Mouse (Mus musculus): ENCODE data around the gene Traf4. TPM values are rescaled to one million over a fixed set of nuclear protein-coding genes. Genes with fewer than 3 reads are reported as not detected.
A peak's percentile ranks its signal among the peaks of the same experiment; 100 is the strongest.

Gene Traf4
- polyA plus RNA-seq, 1 experiment from 2014 or later = 53.8 TPM

- no peak overlapping the region for H3K4me3 ChIP-seq (ENCODE audit: low read depth, low read length)
- no peak overlapping the region for H3K27ac ChIP-seq (ENCODE audit: low read depth, low read length)
- no peaks in the 10 kb centered on the region for H3K9me3 ChIP-seq (ENCODE audit: control insufficient read depth, low read length)
- peaks cover 33% of the 10 kb centered on the region for H3K4me1 ChIP-seq (replicated peaks; ENCODE audit: control insufficient read depth, insufficient read depth, low read length)
- ATAC-seq (replicated peaks; ENCODE audit: low FRiP score) (no peak), DNase-seq (ENCODE audit: low spot score) (no peak)
- 0 out of 2 replicates have a peak overlapping the region, but pooled peaks have one; percentile 6 for H3K9ac ChIP-seq (ENCODE audit: low read depth, low read length)
- WGBS = 86% methylated on average over 16 of the region's 16 CpGs
- H3K36me3 ChIP-seq (ENCODE audit: control insufficient read depth, insufficient read depth, low read length) = peaks cover 3% of the 10 kb centered on the region; the same call in 1 of the 2 replicates
- no peak overlapping the region for H3K4me2 ChIP-seq
- H3K27me3 ChIP-seq (replicated peaks; ENCODE audit: control insufficient read depth, insufficient read depth, low read length) = no peaks in the 10 kb centered on the region
Measured at GRCm38 (mm10) chr11:78172034-78172747, 6.8 kb upstream of the Traf4 start.

DNA sequence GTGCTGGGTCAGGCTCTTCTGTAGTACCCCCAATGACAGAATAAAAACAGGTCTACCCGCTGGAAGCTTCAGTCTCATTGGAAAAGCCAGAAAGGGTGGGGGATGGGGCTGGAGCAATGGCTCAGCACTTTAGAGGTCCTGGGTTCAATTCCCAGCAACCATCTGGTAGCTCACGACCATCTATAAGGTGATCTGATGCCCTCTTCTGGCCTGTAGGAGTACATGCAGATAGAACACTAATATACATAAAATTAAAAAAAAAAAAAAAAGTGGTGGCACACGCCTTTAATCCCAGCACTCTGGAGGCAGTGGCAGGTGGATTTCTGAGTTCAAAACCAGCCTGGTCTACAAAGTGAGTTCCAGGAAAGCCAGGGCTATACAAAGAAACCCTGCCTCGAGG is 5.9 kb upstream of the Traf4 start:
- H3K9me3 ChIP-seq (ENCODE audit: control insufficient read depth, low read length) = no peaks in the 10 kb centered on the region
- H3K4me2 ChIP-seq = no peak overlapping the region
- 63% methylated on average over 4 of the region's 4 CpGs for WGBS
- H3K27ac ChIP-seq (ENCODE audit: low read depth, low read length) = no peak overlapping the region
- no peak for ATAC-seq (replicated peaks; ENCODE audit: low FRiP score)
- H3K9ac ChIP-seq (ENCODE audit: low read depth, low read length) = no peak overlapping the region
- H3K4me3 ChIP-seq (ENCODE audit: low read depth, low read length) = no peak overlapping the region
- H3K4me1 ChIP-seq (replicated peaks; ENCODE audit: control insufficient read depth, insufficient read depth, low read length) = peaks cover 40% of the 10 kb centered on the region
- H3K36me3 ChIP-seq (ENCODE audit: control insufficient read depth, insufficient read depth, low read length) = peaks cover 3% of the 10 kb centered on the region; the same call in 1 of the 2 replicates
- no peaks in the 10 kb centered on the region for H3K27me3 ChIP-seq (replicated peaks; ENCODE audit: control insufficient read depth, insufficient read depth, low read length)
- no peak for DNase-seq (ENCODE audit: low spot score)

DNA sequence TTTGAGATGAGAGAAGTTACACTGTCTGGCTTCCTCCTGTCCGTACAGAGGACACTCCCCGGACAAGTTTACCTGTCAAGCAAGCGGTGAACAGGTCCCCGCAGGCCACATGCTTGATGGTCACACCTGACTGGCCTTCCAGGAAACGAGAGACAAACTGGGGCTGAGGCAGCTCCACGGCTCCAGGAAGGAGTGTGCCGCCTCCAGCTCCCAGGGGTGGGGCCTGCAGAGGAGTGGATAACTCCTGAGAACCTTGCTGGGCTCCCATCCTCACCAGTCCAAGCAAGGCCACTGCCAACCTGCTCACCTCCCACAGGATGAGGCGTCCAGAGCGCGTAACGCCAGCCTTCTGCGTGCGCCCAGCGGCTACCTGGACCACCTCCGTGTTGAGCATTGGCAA is 4.9 kb upstream of the Traf4 start:
- WGBS = 90% methylated on average over 15 of the region's 15 CpGs
- Histone ChIP-seq H3K9ac (ENCODE audit: low read depth, low read length) (no peak overlapping the region), H3K36me3 (ENCODE audit: control insufficient read depth, insufficient read depth, low read length) (peaks cover 3% of the 10 kb centered on the region; the same call in 1 of the 2 replicates), H3K27me3 (replicated peaks; ENCODE audit: control insufficient read depth, insufficient read depth, low read length) (no peaks in the 10 kb centered on the region), H3K9me3 (ENCODE audit: control insufficient read depth, low read length) (no peaks in the 10 kb centered on the region), H3K4me1 (replicated peaks; ENCODE audit: control insufficient read depth, insufficient read depth, low read length) (peaks cover 44% of the 10 kb centered on the region), H3K27ac (ENCODE audit: low read depth, low read length) (peak overlapping the region; percentile 85; the same call in 1 of the 2 replicates), H3K4me2 (no peak overlapping the region), H3K4me3 (ENCODE audit: low read depth, low read length) (no peak overlapping the region)
- DNase-seq (ENCODE audit: low spot score) (no peak), ATAC-seq (replicated peaks; ENCODE audit: low FRiP score) (no peak)

- H3K9ac ChIP-seq (ENCODE audit: low read depth, low read length) = peak overlapping the region; percentile 60
- peak overlapping the region; percentile 62 for H3K4me2 ChIP-seq
- H3K4me1 ChIP-seq (replicated peaks; ENCODE audit: control insufficient read depth, insufficient read depth, low read length) = peaks cover 39% of the 10 kb centered on the region
- no peaks in the 10 kb centered on the region for H3K27me3 ChIP-seq (replicated peaks; ENCODE audit: control insufficient read depth, insufficient read depth, low read length)
- ATAC-seq (replicated peaks; ENCODE audit: low FRiP score) = peak; percentile 57
- no peak for DNase-seq (ENCODE audit: low spot score)
- WGBS = 33% methylated on average over 19 of the region's 19 CpGs
- peak overlapping the region; percentile 41 for H3K4me3 ChIP-seq (ENCODE audit: low read depth, low read length)
- peaks cover 3% of the 10 kb centered on the region; the same call in 1 of the 2 replicates for H3K36me3 ChIP-seq (ENCODE audit: control insufficient read depth, insufficient read depth, low read length)
- H3K27ac ChIP-seq (ENCODE audit: low read depth, low read length) = peak overlapping the region; percentile 85
- no peaks in the 10 kb centered on the region for H3K9me3 ChIP-seq (ENCODE audit: control insufficient read depth, low read length)
Measured at GRCm38 (mm10) chr11:78168541-78169468, 3.4 kb upstream of the Traf4 start.

DNA sequence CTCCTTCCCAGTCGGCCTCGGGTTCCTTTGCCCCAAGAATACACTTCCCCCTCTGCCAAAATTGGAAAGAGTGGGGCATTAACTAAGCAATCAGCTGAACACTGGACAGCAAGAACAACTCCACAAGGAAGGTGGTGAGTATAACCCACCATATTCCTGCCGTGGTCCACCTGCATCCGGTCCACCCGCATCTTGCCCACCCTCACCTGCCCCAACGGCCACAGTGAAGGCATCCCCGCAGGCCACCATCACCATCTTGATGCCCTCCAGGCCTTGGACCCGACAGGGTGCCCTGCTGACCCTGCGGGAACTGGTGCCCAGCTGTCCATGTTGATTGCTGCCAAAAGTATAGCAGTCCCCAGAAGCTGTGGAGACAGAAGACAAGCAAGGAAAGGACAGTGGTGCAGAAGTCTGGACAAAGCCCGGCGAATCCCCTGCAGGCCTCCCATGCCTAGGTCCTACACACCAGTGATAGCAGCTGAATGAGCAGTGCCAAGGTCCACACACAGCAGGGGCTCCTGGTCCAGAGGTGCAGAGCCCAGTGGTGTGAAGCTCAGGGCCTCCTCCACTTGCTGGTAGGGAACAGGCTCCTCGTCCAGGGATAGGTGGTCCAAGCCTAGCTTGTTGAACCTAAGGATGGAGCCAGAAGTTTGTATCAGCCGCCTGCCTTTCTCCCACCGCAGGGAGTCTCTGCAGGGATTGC is 2.0 kb upstream of the Traf4 start:
- Histone ChIP-seq H3K4me2 (no peak overlapping the region; the same call in 1 of the 2 replicates), H3K27ac (ENCODE audit: low read depth, low read length) (peak overlapping the region; percentile 85)

DNA sequence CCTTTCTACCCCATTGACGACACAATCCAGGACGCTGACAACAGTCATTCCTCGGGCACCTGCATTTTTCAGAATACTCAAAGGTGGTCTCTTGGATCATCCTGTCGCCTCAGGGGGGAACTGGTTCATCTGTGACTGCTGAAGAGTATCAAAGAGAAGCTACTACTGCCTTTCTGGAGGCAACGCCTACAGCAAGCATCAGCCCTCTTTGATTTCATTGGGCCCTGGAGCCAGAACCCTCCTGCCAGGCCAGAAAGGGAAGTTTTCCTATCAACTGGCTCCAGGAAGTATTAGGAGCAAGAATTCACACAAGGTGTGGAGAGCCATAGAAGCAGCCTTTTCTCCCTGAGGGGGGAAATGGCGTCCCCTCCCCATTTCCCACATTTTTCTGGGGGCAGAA is 1.3 kb upstream of the Traf4 start:
- Histone ChIP-seq H3K36me3 (ENCODE audit: control insufficient read depth, insufficient read depth, low read length) (peaks cover 8% of the 10 kb centered on the region), H3K27ac (ENCODE audit: low read depth, low read length) (0 out of 2 replicates have a peak overlapping the region, but pooled peaks have one; percentile 22), H3K4me1 (replicated peaks; ENCODE audit: control insufficient read depth, insufficient read depth, low read length) (peaks cover 59% of the 10 kb centered on the region), H3K9me3 (ENCODE audit: control insufficient read depth, low read length) (no peaks in the 10 kb centered on the region), H3K4me2 (peak overlapping the region; percentile 97), H3K9ac (ENCODE audit: low read depth, low read length) (0 out of 2 replicates have a peak overlapping the region, but pooled peaks have one; percentile 12), H3K4me3 (ENCODE audit: low read depth, low read length) (0 out of 2 replicates have a peak overlapping the region, but pooled peaks have one; percentile 98), H3K27me3 (replicated peaks; ENCODE audit: control insufficient read depth, insufficient read depth, low read length) (no peaks in the 10 kb centered on the region)
- no peak for ATAC-seq (replicated peaks; ENCODE audit: low FRiP score)
- WGBS = 60% methylated on average over 6 of the region's 6 CpGs
- no peak for DNase-seq (ENCODE audit: low spot score)

More for the DNA sequence above, 2.0 kb upstream of the Traf4 start:
- Histone ChIP-seq H3K36me3 (ENCODE audit: control insufficient read depth, insufficient read depth, low read length) (peaks cover 3% of the 10 kb centered on the region; the same call in 1 of the 2 replicates), H3K9me3 (ENCODE audit: control insufficient read depth, low read length) (no peaks in the 10 kb centered on the region), H3K4me1 (replicated peaks; ENCODE audit: control insufficient read depth, insufficient read depth, low read length) (peaks cover 53% of the 10 kb centered on the region), H3K9ac (ENCODE audit: low read depth, low read length) (no peak overlapping the region), H3K27me3 (replicated peaks; ENCODE audit: control insufficient read depth, insufficient read depth, low read length) (no peaks in the 10 kb centered on the region), H3K4me3 (ENCODE audit: low read depth, low read length) (no peak overlapping the region)
- no peak for DNase-seq (ENCODE audit: low spot score)
- ATAC-seq (replicated peaks; ENCODE audit: low FRiP score) = no peak
- 89% methylated on average over 14 of the region's 14 CpGs for WGBS

GRCm38 (mm10) chr11:78166161-78166560 is 772 bp upstream of the Traf4 start:
- peaks cover 11% of the 10 kb centered on the region for H3K36me3 ChIP-seq (ENCODE audit: control insufficient read depth, insufficient read depth, low read length)
- H3K9ac ChIP-seq (ENCODE audit: low read depth, low read length) = peak overlapping the region; percentile 99
- peaks cover 59% of the 10 kb centered on the region for H3K4me1 ChIP-seq (replicated peaks; ENCODE audit: control insufficient read depth, insufficient read depth, low read length)
- no peak for ATAC-seq (replicated peaks; ENCODE audit: low FRiP score)
- no peak for DNase-seq (ENCODE audit: low spot score)
- H3K27ac ChIP-seq (ENCODE audit: low read depth, low read length) = peak overlapping the region; percentile 92
- 44% methylated on average over 4 of the region's 4 CpGs for WGBS
- peak overlapping the region; percentile 98 for H3K4me3 ChIP-seq (ENCODE audit: low read depth, low read length)
- no peaks in the 10 kb centered on the region for H3K27me3 ChIP-seq (replicated peaks; ENCODE audit: control insufficient read depth, insufficient read depth, low read length)
- peak overlapping the region; percentile 97 for H3K4me2 ChIP-seq
- H3K9me3 ChIP-seq (ENCODE audit: control insufficient read depth, low read length) = no peaks in the 10 kb centered on the region

GRCm38 (mm10) chr11:78165761-78166109 is 346 bp upstream of the Traf4 start:
- Histone ChIP-seq H3K4me1 (replicated peaks; ENCODE audit: control insufficient read depth, insufficient read depth, low read length) (peaks cover 59% of the 10 kb centered on the region), H3K27me3 (replicated peaks; ENCODE audit: control insufficient read depth, insufficient read depth, low read length) (no peaks in the 10 kb centered on the region), H3K4me3 (ENCODE audit: low read depth, low read length) (peak overlapping the region; percentile 98), H3K9me3 (ENCODE audit: control insufficient read depth, low read length) (no peaks in the 10 kb centered on the region), H3K4me2 (peak overlapping the region; percentile 97), H3K36me3 (ENCODE audit: control insufficient read depth, insufficient read depth, low read length) (peaks cover 15% of the 10 kb centered on the region), H3K27ac (ENCODE audit: low read depth, low read length) (peak overlapping the region; percentile 92), H3K9ac (ENCODE audit: low read depth, low read length) (peak overlapping the region; percentile 99)
- WGBS = 6% methylated on average over 16 of the region's 16 CpGs
- DNase-seq (ENCODE audit: low spot score) (no peak), ATAC-seq (replicated peaks; ENCODE audit: low FRiP score) (peak; percentile 17)
